Mouse (Mus musculus) cerebellum, adult 2 months (tissue): Measurements from ENCODE around the gene R3hdm2.

Experiments used
- CTCF ChIP-seq: fragments of 200-500 bp; IDR thresholded peaks from 2 replicates; pipeline ENCODE4 v1.5.1; 2011; ENCODE audit warnings: low read depth, mild to moderate bottlenecking, control low read depth, low read length, moderate library complexity, borderline replicate concordance; ENCODE audit not compliant: insufficient read depth
- POLR2A ChIP-seq: fragments of 200-500 bp; IDR thresholded peaks from 2 replicates; pipeline ENCODE4 v1.6.1; 2011; ENCODE audit warnings: low read length, control low read depth, borderline replicate concordance; ENCODE audit not compliant: insufficient read depth

GRCm38 (mm10) chr10:127346173-127346572 is 34.0 kb upstream of the R3hdm2 start:
- TF ChIP-seq POLR2A (no peak), CTCF (no peak)
